Mouse (Mus musculus) erythroblast, embryonic 14.5 days (primary cell): ENCODE measurements around the gene Sv2b. TPM values are rescaled to one million over a fixed set of nuclear protein-coding genes. Genes with fewer than 3 reads are reported as not detected.

Experiments used
- H3K27me3 ChIP-seq: 2 replicates; pipeline ENCODE4 v1.6.1; 2012; ENCODE audit warnings: inconsistent platforms; ENCODE audit not compliant: control insufficient read depth
- H3K36me3 ChIP-seq: 2 replicates; pipeline ENCODE4 v1.6.1; 2012; ENCODE audit warnings: mild to moderate bottlenecking, inconsistent platforms; ENCODE audit not compliant: control insufficient read depth
- H3K4me1 ChIP-seq: 2 replicates; pipeline ENCODE4 v1.6.1; 2012; ENCODE audit warnings: inconsistent platforms; ENCODE audit not compliant: control insufficient read depth
- H3K4me3 ChIP-seq: replicated peaks from 2 replicates; pipeline ENCODE3; 2012; ENCODE audit warnings: moderate library complexity, mild to moderate bottlenecking, inconsistent platforms
- H3K9me3 ChIP-seq: 2 replicates; pipeline ENCODE4 v1.6.1; 2012; ENCODE audit warnings: low read length, inconsistent platforms, mixed read lengths; ENCODE audit not compliant: control insufficient read depth
- GATA1 ChIP-seq: IDR thresholded peaks from 2 replicates; pipeline ENCODE4 v1.6.1; 2012; ENCODE audit warnings: low read length, inconsistent platforms, mixed read lengths
- TAL1 ChIP-seq: IDR thresholded peaks from 3 replicates; pipeline ENCODE4 v1.6.1; 2012; ENCODE audit warnings: low read length, inconsistent platforms, mixed read lengths
- polyA plus RNA-seq: library from polyadenylated mRNA; stranded (reverse); fragments of >175 nt; gene quantifications from 2 replicates; pipeline ENCODE4 v1.2.3, GENCODE M21; 2012

Sv2b gene
- polyA plus RNA-seq, 1 experiment: not detected

DNA sequence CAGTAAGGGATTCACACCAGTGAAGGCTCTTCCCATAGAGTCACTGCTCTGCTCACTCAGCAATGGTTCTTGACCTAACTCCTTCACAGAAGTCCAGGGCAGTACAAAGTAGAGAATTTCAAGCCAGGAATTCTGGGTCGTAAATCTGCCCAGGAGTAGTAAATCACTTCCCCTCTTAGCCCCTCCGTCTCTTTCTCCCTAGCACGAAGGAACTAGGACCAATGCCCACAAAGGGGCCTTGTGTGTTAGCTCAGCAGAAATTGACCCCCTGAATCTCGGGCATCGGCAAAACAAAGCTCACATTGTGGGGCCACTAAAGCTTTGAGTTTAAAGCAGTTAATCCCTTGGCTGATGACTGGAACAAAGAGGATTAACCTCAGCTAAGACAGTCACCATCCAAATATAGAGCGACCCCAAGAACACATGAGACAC is 12.4 kb downstream of the Sv2b start:
- H3K27me3 ChIP-seq: no peaks in the 10 kb centered on the region

DNA sequence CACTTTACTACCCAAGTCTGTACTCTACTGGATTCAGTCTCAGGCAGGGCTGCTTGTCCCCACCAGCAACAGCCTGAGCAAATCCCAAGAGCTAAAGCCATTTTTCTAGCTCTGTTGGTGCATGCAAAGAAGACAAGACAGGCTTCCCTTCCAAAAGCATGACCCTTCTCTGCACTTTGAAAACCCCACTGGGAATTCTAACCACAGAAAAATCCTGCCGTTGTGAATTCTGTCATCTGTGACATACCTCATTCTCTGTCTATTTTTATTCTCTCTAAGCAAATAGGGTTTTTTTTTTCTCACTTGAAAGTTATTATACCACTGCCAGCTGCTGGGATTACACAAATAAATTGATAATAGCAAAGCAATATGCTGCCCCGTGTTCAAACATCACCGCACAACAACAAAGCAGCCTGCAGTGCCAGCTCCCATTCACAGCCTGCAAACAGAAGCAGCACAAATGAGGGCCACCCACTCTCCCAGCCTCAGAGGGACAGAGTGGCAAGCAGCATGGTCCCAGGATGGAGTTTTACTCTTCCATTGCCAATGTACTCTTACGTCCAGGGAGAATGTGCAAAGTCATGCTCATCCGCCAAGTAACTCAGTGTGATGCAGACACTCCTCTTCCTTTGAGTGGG is 13.7 kb downstream of the Sv2b start:
- TF ChIP-seq TAL1 (no peak), GATA1 (no peak)
- Histone ChIP-seq H3K4me1 (no peaks in the 10 kb centered on the region), H3K9me3 (no peaks in the 10 kb centered on the region), H3K27me3 (no peaks in the 10 kb centered on the region), H3K36me3 (no peaks in the 10 kb centered on the region), H3K4me3 (no peak overlapping the region)

More for the DNA sequence above, 12.4 kb downstream of the Sv2b start:
- no peak overlapping the region for H3K4me3 ChIP-seq
- H3K9me3 ChIP-seq: no peaks in the 10 kb centered on the region
- H3K4me1 ChIP-seq: no peaks in the 10 kb centered on the region
- TF ChIP-seq GATA1 (no peak), TAL1 (no peak)
- H3K36me3 ChIP-seq: no peaks in the 10 kb centered on the region

DNA sequence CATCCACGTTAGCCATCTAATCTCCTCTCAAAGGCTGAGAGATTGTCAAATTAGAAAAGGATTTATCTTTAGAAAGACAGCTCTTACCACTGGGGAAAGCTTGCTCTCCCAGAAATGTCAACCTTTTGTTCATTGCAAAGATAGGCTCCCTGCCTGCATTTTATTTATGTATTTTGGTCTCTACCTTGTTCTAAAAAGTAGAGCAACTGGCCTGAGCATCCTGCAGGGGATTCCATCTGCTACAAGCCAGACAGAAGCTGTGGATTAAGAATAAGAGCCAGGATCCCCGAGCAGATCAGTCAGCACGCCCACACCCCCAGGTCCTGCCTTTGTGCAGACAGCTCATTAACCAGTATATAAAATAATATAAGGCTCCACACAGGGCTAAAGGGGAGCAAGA is 16.8 kb downstream of the Sv2b start:
- H3K27me3 ChIP-seq: no peaks in the 10 kb centered on the region
- H3K4me3 ChIP-seq: no peak overlapping the region
- no peaks in the 10 kb centered on the region for H3K9me3 ChIP-seq
- no peaks in the 10 kb centered on the region for H3K36me3 ChIP-seq
- TF ChIP-seq TAL1 (no peak), GATA1 (no peak)
- H3K4me1 ChIP-seq: no peaks in the 10 kb centered on the region

DNA sequence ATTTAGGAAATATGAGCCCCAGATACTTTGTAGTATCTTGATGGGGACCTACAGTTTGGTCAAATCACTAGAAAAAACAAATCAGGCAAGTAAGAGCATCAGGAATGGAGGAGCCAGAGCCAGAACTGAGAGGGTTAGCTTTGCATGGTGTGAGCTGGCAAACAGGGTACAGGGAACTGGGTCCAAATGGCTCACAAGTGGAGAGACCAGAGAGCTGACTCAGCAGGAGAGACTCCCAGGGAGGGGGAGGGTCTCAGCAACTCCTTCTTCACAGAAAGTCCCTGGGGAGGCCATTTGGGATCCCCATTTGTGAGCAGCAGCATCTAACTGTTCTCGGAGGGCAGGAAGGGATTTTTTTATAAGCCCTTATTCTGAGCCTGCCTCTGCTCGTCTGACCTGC is 18.5 kb downstream of the Sv2b start:
- H3K36me3 ChIP-seq: no peaks in the 10 kb centered on the region
- H3K27me3 ChIP-seq: no peaks in the 10 kb centered on the region
- no peaks in the 10 kb centered on the region for H3K4me1 ChIP-seq
- H3K4me3 ChIP-seq: no peak overlapping the region
- no peaks in the 10 kb centered on the region for H3K9me3 ChIP-seq
- no peak for TF ChIP-seq GATA1
- TF ChIP-seq TAL1: no peak

DNA sequence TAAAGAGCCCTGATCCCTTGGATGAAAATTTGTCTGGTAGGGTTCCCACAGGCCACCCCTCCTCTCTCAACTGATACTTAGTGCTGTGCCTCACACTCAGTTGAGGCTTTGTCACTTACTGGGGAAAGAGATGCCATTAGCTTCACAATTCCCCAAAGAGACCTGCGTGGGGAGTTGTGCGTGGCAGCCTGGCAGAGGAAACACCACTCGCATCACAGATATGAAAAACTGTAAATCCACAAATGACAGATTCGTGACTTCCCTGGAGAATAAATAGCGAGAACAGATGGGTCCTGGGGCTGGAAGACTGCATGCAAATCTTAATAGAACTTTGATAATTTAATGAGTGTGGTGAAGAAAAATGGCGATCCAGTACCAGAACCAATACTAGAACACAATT is 21.8 kb downstream of the Sv2b start:
- Histone ChIP-seq H3K36me3 (no peaks in the 10 kb centered on the region), H3K27me3 (no peaks in the 10 kb centered on the region), H3K4me3 (no peak overlapping the region), H3K4me1 (no peaks in the 10 kb centered on the region), H3K9me3 (no peaks in the 10 kb centered on the region)
- TF ChIP-seq GATA1: no peak

DNA sequence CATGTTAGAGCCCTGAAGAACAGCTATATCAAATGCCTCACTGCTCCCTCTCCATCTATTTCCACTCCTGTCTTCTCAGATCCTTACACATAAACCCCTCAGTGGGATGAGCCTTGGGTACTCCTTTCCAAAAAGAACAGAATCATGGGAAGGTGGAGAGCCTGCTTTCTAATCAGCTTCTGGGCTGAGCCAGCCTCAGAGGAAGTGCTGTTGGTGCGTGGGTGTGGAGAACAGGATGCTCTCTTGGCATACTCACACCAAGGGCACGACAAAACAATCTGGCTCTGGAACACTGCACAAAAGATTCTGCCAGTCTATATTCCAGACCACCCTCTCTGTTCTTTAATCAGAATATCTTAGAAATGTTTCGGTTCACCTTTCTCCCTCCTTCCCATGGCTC is 26.1 kb downstream of the Sv2b start:
- no peaks in the 10 kb centered on the region for H3K9me3 ChIP-seq
- TF ChIP-seq GATA1 (no peak), TAL1 (no peak)
- no peaks in the 10 kb centered on the region for H3K36me3 ChIP-seq
- no peaks in the 10 kb centered on the region for H3K4me1 ChIP-seq
- H3K27me3 ChIP-seq: no peaks in the 10 kb centered on the region
- no peak overlapping the region for H3K4me3 ChIP-seq

DNA sequence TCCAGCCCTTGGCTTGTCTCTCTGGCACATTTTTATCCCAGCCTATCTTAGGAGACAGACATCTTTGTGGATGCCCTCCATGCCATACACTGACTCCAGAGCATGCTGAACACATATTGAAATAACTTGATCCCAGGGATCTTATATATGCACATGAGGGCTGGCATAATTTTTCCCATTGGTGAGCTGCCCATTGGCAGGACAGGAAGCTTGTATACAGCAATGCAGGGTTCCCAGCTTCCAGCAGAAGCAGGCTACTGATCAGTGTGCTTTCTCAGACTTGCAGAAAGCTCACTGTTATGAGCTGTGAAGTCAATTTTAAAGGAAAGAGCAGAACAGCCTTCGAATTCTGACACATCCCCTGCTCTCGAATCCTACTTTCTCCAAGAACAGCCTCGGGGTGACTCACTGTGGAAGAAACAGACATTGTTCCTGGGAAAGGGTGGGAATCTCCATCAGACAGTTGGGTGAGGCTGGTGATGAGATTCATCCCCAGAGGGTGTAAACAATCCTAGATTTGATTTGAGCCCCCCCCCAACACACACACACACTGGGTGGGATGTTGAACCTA is 26.9 kb downstream of the Sv2b start:
- no peaks in the 10 kb centered on the region for H3K27me3 ChIP-seq
- H3K4me3 ChIP-seq: no peak overlapping the region
- no peaks in the 10 kb centered on the region for H3K4me1 ChIP-seq
- H3K9me3 ChIP-seq: no peaks in the 10 kb centered on the region
- no peak for TF ChIP-seq GATA1
- no peak for TF ChIP-seq TAL1
- H3K36me3 ChIP-seq: no peaks in the 10 kb centered on the region

DNA sequence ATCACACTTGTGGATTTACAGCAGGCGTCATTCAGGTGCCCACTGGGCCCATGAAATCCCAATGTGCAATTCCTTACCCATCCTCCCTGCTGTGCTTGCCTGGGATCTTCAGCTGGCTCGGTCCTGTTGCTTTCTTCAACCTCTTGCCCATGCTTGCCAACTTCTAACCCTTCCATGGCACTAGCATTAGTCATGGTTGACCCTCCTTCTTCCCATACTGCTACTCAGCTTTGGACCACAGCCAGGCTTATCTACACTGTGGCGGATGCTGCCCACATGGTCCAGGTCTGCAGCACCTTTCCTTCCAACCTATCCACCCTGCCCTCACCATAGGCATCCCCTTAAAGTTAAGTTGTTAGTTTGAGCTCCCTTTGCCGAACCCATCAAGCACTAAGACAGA is 28.0 kb downstream of the Sv2b start:
- Histone ChIP-seq H3K4me3 (no peak overlapping the region), H3K36me3 (no peaks in the 10 kb centered on the region), H3K27me3 (no peaks in the 10 kb centered on the region), H3K9me3 (no peaks in the 10 kb centered on the region), H3K4me1 (no peaks in the 10 kb centered on the region)
- TF ChIP-seq TAL1 (no peak), GATA1 (no peak)

DNA sequence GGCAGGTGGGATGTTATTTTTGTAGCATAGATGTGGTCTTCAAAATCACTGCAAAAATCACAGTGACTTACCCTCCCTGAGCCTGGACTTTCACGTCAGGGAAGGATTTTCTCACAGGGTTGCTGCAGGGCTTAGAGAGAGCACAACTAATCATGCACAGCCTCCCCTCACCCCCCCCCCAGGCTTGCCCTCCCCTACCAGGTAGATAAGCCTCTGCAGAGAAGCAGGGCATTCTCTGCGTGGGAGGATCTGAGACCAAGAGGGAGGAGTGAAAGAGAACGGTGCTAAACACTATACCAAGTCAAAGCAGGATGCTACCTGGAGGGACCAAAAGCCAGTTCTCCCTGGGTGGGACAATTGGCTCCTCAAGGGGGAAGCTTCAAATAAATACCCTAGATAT is 31.2 kb downstream of the Sv2b start:
- Histone ChIP-seq H3K27me3 (no peaks in the 10 kb centered on the region), H3K4me1 (no peaks in the 10 kb centered on the region), H3K36me3 (no peaks in the 10 kb centered on the region), H3K4me3 (no peak overlapping the region), H3K9me3 (no peaks in the 10 kb centered on the region)
- TF ChIP-seq GATA1 (no peak), TAL1 (no peak)

DNA sequence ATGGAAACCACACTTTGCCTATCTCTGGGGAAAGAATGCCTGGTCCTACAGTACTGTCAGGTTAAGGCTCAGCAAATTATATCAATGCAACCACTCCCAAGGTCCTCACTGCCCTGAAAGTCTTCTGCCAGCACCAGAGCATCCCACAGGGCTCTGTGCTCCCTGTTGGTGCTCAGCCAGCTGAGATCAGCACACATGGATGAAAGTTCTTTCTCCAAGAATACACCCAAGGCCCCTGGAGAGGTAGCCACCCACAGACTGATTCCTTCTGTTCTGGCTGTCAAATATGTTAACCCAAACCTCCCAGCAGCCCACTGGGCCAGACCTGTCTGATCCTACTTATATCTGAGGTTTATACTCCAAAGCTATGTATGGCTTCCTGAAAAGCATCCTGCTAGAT is 32.3 kb downstream of the Sv2b start:
- TF ChIP-seq TAL1 (no peak), GATA1 (no peak)

More for the DNA sequence above, 32.3 kb downstream of the Sv2b start:
- H3K27me3 ChIP-seq: no peaks in the 10 kb centered on the region
- no peaks in the 10 kb centered on the region for H3K4me1 ChIP-seq
- H3K36me3 ChIP-seq: no peaks in the 10 kb centered on the region
- no peak overlapping the region for H3K4me3 ChIP-seq
- H3K9me3 ChIP-seq: no peaks in the 10 kb centered on the region
